Mouse (Mus musculus) lung, adult 18-20 months (tissue): ENCODE results near the gene Mindy4b-ps.
"Not testable (repeated sequence)": the region's sequence is repeated elsewhere in the genome, so short reads cannot be mapped to it uniquely, and the experiment has no call there.

Experiments used
- DNase-seq, 2 experiments: peaks; one replicate each; pipeline ENCODE4 v3.0.0; 2022; ENCODE audit warnings: mixed read lengths in 2 of 2

Mindy4b-ps gene

DNA sequence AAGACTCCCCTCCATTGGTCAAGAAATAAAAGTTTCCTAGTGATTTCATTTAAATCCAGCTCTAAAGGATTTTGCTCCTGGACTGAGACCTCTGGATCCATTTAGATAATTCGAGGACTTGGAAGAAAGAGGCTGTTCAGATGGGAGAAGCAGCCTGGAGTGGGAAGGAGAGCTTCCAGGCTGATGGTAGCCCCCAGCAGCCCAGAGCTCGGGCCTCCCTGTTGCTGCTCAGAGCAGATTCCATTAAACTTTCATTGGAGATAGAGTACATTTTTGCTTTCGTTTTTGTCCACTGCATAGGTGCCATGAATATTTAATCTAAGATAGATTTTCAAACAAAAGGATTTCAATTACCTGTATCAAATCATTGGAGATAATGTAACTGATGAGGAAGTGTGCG, at the start of gene Mindy4b-ps:
Gene Mindy4b-ps (minus strand): TSS at position 101 of the 400 bp plus-strand sequence.
- DNase-seq = no peak

DNA sequence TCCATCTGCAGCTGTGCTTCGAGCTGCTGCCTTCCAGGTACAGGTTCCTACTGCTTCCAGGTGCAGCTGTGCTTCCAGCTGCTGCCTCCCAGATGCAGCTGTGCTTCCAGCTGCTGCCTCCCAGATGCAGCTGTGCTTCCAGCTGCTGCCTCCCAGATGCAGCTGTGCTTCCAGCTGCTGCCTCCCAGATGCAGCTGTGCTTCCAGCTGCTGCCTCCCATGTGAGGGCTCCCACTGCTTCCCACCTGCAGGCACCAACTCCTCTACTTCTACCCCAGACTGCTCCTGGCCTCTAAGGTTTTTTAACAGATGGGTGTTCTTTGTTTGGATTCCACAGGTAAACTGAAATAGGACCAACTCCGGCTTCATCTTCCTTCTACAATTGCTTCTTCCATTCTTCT, 49.8 kb upstream of the Mindy4b-ps start:
- DNase-seq = not testable (repeated sequence)

DNA sequence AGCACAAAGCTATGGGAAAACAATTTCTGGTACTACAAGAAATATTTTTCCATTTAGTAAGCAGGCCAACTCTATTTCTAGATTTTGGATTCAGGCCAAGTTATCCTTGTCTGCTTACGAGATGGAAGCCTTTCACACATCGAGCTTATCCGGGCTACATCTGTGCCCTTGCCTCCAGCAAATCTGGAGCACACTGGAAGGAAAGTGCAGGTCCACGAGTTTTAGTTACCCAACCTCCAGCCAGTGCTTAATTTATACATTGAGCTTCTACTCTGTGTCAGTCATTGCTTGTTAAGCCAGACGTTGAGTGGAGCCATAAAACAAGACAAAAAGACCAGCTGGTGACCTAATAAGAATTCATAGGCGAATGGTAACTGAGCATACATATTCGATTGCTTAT, 43.6 kb upstream of the Mindy4b-ps start:
- DNase-seq = no peak

DNA sequence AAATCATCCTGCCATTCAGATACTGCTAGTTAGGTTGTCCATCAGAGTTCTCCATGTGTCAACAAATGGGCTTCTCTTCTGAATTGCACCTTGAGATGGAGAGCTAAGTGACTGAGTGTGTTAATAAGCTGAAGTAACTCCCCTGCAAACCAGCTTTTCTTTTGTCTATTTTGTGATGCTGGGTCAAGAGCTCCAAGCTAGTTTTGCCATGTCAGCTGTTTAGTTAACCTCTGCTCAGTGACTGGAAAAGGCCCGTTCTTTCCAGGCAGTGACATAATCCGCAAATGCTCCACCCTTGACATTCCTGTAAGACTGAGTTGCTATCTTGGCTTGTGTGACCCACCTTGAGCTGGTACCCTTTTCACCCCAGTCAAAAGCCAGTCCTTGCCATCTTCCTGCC, 40.9 kb upstream of the Mindy4b-ps start:
- no peak for DNase-seq

DNA sequence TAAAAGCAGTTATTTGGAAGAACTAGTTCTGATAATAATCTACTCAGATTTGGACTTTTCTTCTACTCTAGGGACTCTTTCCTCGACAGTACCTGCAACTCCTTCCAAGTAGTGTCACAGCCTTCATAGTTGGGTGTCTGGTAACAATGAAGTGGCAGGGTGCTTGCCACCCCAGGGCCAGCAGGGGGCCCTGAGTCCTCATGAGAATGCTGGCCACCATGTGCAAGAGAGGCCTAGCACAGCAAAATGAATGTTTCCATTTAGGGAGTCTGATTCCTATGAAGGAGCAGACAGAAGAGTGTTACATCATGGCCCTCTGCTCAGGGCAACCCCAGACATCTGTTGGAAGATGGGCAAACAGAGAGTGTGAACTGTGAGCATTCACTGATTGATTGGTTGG, 21.3 kb upstream of the Mindy4b-ps start:
- DNase-seq = no peak

DNA sequence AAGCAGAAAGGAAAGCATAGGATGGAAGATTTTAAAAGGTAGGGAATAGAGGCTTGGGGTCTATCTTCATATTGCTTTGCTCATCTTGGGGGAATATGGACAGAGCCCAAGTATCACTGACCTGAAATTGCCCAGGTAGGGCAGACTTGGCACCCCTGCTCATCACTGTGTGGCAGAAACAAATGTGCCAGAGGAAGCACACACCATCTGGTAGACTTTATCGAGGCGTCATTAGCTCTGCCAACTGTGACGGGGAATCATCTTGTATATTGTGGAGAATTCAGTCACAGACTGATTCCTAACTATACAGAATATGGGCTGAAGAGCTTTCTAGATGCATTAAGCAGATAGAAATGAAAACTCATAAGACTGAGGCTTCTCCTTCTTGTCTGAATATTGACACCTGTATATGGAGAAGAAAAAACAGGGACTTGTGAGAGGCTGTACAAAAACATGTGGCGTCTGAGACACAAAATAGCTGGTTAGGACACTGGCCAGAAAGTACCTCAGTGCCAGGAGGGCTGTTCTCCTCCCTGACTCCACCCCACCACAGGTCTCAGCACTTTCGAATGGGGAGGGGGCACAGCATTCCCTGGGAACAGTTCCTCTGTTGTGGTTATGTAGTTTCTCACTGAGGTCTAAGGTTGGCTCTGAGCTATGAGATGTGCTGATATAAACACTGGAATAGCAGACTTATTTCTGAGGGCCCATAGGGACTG, 11.5 kb upstream of the Mindy4b-ps start:
- DNase-seq = no peak

DNA sequence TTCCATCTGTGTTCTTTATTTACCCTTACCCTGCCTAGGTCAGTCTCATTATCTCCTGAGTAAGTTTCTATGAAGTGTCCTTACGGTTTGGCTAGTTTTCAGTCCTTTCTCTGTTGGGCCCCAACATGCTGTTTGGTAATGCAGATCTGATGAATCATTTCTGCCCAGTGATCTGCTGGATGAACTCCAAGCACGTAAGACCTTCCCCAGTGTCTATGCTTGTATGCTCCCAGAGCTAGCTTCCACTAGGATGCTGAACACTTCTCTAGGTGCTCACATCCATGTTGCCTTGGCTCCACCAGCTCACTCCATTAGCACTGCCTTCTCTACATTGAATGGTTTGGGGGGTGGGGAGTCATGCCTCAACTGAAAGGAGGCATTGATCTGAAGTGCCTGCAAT, 10.8 kb upstream of the Mindy4b-ps start:
- no peak for DNase-seq

DNA sequence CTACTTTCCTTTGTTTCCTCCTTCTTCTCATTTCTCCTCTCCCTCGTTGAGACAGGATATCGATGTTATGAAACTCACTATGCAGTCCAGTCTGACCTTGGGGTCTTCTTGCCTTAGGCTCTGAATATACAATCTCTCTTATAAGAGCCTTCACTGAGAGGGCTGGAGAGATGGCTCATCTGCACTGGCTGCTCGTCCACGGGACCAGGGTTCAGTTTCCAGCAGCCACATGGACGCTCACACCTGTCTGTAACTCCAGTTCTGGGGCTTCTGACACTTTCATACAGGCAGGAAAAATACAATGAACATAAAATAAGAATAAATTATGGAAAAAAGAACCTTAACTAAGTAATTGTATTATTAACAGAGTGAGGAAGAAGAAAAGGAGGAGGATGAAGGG, 9.5 kb upstream of the Mindy4b-ps start:
- no peak for DNase-seq

DNA sequence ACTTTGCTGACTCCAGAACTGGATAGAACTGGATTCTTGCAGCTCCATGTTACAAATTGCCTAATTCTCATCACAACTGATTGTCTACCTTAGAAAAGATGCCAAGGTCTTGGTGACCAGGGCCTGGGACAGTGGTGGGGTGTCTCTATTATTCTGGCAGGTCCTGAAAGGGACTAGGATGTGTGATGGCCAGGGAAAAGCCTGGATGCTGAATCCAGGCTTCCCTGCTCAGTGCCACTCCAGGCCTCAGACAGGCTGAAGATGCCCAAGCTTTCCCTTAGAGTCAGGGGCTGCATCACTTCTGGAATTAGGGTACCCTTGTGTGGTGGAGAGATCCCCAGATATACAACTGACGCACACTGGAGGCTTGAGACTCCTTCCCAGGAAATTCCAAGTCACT, 7.8 kb upstream of the Mindy4b-ps start:
- DNase-seq = no peak

DNA sequence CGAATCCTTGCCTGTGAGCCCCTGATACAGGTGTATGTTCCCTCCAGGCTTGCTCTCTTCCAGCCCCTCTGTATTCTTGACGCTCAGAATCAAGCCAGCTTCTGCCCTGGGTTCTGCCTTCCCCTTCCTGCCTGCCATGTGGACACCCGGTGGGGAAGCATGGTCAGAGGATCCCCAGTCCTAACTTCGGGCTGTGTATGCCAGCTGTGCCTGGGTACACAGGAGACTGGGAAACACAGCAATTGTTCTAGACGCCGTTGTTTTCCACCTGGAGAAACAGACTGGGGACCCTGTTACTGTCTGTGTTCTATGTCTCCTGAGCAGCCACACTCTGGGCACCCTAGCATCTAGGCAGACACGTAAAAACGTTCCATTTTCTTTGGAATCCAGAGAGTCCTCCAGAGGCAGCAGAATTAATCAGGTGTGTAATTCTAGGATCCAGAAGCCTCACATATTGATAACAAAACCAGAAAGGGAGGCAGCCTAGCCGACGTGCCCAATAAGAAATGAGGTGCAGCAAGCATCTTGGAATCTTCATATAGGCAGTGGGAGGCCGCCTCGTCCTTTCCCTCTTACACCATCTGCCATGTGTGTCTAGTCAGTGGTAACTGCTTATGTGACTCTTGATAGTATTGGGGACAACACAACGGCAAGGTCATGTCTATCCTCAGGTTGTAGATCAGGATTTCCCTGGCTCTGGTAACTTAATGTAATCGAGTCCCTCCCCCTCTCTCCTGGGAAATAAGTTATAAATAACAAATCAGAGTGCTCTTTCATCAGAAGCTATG, 6.4 kb upstream of the Mindy4b-ps start:
- no peak for DNase-seq

DNA sequence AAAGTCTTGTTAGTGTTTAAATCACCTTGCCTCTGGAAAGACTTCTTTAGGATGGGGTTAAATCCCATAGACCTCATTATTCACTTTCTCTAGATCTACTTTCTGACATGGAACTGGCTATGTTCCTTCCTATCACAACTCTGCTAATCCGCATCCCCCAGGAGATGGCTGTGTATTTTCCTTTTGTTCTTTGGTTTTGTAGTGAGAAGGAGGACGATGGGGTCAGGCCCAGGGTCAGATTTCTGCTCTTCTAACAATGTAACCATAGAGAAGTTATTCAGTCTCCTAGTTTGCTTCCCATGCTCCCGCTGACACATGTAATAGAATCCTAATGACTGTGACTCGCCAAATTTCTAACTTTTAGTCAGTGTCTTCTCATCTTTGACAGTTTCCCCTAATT, 4.2 kb upstream of the Mindy4b-ps start:
- no peak for DNase-seq

DNA sequence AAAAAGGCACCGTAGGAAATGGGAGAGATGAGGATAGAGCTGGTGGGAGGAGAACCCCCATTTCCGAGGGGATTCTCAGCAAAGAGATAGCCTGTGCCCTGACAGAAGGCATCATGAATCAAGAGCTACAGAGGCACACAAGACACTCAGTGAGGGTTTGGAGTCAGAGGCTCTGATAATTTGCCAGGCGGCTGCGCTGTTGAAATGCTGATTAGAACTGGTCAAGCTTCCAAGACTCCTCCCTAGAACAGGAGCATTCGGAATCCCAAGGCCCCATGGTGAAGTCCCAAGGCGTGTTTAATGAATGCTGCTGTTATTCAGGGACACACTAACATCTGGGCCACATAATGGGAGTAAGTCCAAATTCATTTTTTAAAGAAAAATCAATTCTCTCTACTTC, 4.8 kb downstream of the Mindy4b-ps start:
- no peak for DNase-seq

DNA sequence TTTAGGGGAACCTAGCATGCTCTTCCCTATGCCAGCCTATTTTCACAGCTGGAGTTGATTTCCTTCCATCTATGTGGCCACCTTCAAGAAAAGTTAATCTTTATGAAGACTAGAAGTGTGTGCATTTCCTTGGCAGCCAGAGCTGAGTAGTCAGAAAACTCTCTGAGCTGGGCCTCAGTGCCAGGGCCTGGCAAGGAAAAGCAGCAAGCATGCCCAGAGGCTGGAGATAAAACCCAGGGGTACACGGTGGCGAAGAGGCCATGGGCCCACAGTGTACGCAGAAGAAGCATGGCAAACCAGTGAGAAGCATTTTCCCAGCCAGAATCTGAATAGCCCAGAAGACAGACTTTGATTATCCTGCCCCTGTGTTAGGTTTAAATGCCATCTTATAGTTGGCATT, 7.9 kb downstream of the Mindy4b-ps start:
- DNase-seq = no peak

DNA sequence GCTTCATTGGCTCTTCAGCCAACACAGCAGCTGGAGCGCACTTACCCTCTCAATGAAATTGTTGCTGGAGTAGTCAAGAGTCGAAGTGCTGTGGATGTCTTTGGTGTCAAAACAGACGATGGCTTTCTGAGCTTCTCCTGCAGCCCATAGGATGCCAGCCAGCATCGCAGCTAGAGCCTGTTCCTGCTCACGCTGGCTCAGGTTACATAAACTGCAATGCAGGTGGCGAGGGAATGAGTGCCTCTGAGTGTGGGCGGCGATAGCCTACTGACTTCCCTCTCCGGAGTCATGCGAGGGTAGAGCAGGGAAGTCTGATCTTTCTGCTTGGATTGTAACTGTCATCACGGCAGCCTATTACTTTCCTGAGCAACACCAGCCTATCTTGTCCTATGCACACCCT, 11.8 kb downstream of the Mindy4b-ps start:
- DNase-seq = peak in 1 of 2 experiments; percentile 10

DNA sequence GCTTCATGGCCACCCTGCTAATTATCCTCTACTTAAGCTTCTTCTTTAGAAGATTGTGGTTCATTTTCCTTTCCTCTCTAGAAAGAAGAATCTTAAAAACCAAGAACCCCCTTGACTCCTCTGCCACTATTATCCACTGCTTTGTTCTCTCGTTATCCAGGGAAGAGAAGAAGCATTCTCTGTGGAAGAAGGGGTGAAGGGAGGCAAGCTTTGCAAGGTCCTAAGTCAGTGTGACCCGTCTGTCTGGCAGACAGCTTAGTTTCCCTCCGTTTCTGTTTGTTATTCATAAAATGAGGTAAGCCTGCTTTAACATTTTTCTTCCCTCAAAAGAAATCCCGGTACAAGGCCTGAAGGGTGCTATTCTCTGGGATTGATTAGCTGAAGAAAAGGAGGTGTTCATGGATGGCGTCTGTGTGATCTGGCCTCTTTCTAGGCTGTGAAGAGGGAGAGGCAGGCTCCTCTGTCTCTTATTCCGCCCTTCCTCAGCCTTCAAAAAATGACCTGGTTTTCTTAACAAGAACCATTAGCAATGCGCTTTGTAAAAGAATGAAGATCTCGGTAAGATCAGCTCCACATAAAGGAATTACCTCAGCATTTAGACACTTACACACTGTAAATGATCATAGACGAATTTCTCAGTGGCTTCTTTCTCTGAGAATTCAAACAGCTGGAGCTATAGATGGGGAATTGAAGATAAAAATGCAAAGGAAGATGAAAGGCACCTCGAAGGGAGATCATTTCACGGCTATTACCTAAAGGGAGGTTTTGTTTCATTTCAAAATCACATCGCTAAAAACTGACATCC, 12.8 kb downstream of the Mindy4b-ps start:
- no peak for DNase-seq

DNA sequence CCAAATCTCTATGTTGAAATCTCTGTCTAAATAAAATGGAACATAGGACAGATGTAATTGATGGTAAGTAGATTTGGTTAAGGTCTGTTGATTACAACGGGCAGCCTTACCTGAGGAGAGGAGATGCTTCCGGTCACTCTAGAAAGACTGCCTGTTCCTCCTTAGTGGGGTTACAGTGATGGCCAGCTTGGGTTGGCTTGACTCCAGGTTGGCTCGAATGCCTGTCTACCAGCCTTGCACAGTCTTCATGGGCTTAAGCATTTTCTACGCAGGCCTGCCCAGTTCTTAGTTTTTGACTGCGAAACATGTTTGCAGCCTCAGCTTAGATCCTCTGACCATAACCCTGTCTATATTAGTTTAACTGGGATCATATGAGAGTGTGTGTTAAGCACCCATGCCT, 13.5 kb downstream of the Mindy4b-ps start:
- no peak for DNase-seq

DNA sequence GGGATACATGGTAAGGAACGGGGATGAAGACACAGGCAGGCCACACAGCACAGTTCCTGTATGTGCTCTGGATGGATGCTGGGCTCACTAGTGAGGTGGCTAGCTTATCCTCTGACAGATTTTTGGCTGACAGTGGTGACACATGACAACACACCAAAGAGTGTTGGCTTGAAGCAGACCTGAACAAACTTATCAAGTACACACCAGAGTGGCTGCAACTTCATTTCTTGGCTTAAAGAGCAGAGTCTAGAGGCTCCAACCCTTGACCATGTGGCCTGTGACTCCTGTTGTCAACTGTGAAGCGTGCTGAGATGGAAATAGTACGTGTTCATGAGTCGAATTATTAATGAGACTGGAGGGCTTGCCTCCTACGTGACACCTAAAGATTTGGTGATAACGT, 17.4 kb downstream of the Mindy4b-ps start:
- DNase-seq = no peak

DNA sequence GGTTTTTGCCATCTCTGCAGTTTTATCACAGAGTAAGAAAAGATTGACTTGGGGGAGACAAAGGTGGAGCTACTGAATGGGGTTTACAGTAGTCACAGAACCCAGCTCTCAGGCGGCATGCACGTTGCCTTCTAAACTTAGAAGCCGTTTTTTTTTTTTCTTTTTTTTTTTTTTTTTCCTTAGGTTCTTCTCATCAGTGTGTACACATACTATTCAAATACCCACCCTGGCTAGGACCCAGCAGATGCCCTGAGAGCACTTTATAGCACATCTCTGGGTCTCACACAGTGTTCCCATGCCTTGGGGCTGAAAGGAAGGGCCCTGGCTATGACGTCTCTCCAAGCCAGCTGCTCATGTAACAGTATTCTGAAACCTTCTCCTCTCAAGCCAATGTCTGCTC, 23.4 kb downstream of the Mindy4b-ps start:
- no peak for DNase-seq

DNA sequence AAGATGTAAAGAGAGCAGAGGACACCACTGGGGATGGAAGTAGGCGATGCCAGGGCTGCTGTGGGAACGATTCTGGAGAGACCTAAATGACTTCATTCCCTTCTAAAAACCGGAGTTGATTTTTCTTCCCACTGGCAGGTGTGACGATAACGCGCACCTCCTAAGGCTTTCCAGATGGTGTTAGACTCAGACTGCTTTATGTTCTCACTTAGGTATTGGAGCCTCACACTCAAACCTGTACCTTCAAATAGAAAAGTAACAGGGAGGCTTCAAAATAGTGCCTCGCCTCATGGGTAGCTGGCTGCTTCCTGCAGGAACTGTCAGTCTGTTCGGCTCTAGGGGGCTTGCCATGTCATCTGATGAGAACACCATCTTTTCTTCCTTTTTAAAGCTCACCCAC, 23.9 kb downstream of the Mindy4b-ps start:
- DNase-seq = no peak

DNA sequence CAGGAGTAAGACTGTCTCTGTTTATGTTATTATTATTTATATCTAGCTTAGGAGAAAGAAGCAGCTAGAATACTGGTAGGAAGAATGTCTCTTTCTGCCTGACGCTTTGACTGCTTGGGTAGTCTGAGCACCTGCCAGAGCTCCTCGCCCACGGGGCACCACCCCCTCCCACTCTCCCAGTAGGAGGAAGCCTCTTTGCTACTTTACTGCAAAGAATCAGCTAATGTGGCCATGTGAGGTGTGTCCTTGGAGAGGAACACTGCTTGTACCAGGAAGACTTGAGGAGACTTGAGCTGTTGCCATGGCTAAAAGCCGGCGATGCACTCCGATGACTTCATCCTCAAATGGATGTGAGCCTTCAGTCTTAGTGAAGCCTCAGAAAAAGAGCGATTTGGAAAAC, 32.6 kb downstream of the Mindy4b-ps start:
- DNase-seq = no peak

DNA sequence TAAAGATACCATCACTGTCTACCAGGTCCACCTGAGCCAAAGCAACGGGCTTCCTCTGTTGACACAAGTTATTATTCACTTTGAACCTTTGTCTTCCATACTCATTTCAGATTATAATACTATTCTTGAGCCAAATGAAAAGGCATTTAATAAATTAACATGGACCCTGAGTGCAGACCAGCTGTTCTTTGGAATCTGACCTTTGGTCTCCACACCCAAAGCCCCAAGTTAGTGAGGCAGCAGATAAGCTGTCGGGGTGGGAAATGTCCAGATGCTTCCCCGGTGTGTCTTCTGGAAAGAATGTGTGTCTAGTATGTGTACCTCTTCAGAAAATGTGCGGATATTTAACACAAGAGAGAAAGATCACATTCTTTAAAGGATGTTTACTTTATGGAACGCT, 33.1 kb downstream of the Mindy4b-ps start:
- DNase-seq = no peak

DNA sequence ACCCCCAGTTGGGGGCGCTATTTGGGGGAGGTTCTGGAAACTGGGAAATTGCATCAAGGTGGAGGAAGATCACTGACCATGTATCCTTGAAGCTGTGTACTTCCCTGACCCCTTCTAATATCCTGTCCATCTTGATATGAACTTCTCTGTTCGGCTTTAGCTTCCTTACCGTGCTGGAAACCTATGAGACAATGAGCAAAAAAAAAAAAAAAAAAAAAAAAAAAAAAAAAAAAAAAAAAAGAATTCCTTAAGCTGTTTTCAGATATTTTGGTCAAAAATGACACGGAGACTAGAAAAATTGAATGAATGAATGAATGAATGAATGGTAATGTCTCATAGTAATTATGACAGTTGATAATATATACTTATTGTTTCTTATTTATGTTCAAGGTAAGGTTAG, 35.6 kb downstream of the Mindy4b-ps start:
- no peak for DNase-seq

DNA sequence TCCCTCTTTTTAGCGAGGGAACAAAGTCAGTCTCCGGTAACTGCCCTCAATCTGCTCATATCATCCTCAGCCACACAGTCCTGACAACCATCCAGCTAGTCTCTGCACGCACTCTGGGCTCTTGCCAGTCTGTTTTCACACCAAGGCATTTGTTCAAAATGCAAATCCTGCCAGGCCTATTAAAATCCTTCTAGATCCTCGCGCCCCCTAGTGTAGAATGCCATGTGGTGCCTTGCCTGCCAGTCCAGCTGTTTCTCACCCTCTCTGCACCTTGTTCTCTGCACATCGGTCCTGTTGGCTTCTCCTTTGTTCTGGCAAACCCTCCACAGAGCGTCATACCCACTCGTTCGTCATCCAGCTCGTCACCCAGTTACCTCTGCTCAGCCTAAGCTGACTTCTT, 36.2 kb downstream of the Mindy4b-ps start:
- DNase-seq = peak; percentile 36 to 49
